Mouse (Mus musculus) lung, postnatal 14 days (tissue): Measurements from ENCODE around the gene B3gnt8.
A peak's percentile ranks its signal among the peaks of the same experiment; 100 is the strongest.

ENCODE experiments used
- DNase-seq: peaks from one replicate; pipeline ENCODE4 v3.0.0; 2021

Gene B3gnt8

DNA sequence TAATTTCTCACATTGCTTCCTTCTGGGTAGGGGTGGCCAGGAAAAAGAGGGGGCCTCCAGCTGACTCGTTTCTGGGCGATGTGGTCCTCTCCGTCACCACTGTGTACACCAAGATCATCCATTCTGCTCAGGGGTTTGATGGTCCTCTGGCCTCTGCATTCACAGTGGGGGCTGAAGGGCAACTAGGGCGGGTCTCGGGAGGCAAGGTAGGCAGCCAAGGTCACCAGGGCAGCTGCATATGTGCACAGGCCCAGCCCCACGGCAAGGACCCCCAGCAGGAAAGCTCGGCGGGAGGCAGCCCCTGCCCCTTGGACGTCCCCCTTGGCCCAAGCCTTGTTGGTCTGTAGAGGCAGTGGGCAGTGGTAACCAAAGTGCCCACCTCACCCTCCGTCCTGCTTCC, 42.7 kb downstream of the B3gnt8 start:
- DNase-seq: no peak

DNA sequence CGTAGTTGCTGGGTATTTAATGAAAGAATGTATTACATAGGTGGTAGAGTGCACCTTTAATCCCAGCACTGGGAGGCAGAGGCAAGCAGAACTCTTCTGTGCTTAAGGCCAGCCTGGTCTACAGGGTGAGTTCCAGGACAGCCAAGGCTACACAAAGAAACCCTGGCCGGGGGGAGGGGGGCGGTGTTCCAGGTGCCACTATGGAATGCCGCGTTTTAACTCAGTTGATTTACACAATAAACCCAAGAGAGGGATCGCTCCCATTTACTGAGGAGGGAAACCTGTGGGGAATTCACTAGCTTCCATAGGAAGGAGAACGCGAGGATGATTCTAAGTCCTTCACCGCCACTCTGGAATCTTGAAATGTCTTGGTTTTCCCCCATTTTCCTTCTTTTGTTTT, 43.2 kb downstream of the B3gnt8 start:
- DNase-seq: no peak

DNA sequence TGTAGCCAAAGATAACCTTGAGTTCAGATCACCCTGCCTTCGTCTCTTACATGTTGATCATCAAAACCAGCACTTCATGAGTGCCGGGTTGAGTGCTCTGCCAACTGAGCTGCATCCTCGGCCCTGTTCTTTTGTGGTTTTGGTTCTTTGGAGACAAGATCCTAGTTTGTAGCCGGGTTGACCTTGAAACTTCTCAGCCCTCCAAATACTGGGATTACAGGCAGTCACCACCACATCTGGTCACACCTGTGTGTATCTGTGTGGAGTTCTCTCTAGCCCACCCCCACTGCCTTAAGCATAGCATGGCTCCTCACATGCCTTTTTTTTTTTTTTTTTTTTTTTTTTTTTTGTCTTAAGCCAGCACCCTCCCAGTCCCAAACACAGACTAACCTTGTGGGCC, 43.6 kb downstream of the B3gnt8 start:
- no peak for DNase-seq

DNA sequence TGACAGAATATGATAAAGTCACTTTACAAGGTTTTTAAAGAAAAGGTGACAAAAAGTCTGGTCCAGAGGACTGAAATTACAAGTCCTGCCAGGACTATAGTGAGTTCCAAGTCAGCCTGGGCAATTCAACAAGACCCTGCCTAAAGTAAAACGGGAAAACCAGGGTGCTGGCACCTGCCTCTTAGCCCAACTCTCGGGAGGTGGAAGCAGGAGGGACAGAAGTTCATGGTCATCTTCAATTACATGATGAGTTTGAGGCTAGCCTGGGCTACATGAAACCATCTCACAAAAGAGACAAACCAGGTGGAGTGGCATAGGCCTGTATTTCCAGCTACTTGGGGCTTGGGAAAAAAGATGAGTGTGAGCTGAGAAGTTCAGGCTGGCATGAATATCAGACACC, 45.2 kb downstream of the B3gnt8 start:
- DNase-seq: no peak

DNA sequence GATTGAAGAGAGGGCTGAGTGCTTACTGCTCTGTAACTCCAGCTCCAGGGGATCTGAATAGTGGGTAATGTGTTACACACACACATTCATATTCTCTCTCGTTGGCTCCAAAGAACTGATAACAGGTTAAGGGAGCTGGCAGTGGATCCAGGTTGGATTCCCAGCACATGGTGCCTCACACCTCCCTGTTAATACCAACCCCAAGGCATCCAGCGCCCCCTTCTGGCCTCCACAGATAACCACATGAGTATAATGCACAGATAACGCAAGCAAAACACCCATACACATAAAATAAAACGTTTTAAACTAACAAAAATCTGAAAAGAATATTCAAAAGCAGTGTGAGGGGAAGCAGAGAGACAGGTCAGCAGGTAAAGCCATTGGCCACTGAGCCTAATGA, 46.0 kb downstream of the B3gnt8 start:
- DNase-seq: no peak

DNA sequence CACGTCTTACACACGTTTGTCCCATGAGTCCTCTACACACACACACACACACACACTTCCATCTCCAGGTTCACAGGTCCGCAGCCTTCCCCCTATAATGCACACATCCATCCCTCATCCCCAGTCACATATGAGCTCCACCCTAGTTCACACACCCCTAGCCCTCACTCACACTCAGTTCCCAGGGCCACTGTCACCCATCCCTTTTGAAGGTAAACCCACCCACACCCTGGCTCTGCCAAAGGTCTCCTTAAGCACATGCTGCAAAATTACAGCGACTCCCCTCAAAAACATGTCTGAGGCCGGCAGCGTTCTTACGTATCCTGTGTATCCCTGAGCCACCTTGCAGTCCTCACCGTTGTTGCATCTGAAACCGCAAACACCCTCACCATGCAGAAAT, 47.8 kb downstream of the B3gnt8 start:
- DNase-seq: no peak

DNA sequence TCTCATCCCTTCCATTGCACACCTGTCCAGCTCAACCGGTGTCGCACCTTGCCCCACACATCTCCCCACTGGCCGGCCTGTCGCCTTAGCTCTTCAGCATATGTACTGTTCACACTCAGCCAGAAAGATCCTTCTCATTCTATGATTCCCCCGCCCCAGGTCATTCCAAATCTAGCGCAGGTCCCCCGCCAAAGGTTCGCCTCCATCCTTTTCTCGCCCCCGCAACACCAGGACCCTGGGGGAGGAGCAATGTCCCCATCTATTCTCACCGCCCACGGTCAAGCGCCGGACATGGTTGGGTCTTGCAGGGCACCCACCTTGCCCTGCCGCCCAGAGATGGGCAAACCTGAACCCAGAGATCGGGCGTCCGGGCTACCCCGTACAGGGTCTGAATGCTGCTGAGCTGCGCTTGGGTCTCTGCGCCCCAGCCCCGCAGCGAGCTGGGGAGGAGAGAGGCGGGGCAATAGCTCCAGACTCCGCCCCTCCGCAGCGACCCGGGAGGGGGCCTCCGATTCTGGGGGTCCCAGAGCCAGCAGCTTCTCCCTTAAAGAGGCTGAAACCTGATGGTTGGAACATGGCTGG, 48.4 kb downstream of the B3gnt8 start, which contains the start of gene Tmem91:
TSS of gene Tmem91 (minus strand) at position 448 of the 582 bp plus-strand sequence.
- DNase-seq: no peak

DNA sequence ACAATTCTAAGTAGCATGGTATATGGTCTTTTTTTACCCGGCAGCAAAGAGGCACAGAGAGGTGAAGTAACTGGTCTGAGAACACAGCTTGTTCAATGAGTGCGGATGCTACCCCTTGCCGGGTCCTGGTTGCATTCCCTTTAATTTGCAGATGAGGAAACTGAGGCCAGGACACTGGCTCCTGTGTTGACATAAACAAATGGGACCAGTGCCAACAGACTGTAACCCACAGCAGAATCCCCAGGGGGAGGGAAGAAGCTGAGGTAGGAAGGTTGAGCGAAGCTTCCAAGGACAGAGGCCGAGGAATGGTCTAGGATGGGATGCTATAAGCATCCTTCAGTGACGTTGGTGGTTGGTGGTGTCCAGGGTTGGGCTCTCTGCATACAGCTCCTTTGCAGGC, 49.0 kb downstream of the B3gnt8 start:
- no peak for DNase-seq

DNA sequence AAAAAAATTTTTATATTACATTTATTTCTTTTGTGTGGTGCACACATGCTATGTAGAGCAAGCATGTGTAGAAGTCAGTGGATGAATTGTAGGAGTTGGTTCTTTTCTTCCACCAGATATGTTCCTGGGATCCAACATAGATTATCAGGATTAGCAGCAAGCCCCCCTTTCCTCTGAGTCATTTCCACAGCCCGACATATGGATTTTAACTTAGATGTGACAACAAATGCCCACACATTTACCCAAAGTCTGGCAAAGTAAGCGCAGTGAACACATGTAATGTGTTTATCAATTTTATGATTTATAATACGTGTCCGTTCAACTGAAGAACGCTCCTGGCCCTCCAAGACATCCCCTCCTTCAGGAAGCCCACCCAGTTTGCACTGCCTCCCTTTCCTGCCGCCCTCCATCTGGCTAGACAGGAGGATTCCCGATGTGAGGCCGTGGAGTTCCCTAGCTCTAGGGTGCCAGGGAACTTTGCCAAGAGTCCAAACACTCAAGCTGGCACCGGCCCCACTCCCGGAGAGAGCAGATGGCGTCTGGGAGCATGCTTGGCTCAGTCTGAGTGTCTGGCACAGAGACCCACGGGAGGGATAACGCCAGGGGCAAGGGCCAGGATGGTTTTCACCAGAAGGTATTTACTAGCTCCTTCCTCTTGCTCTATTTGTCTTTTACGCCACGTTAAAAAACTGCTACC, 49.8 kb downstream of the B3gnt8 start:
- peak; percentile 93 for DNase-seq

DNA sequence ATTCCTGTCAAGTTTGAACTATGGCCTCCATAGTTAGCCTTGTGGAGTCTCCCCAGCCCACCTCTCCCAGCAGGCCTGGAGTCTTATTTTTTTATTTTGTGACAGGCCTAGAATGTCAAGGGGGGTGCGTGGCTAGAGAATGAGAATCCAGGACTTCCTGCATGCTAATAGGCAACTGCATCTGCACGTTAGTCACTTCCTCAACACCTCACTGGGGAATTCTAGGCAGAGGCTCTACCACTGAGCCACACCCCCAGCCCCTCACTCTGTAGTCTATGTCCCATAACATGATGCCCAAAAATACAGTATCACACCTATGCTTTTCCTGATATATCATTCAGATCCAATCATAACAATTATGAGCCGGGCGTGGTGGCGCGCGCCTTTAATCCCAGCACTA, 50.6 kb downstream of the B3gnt8 start:
- DNase-seq: no peak

DNA sequence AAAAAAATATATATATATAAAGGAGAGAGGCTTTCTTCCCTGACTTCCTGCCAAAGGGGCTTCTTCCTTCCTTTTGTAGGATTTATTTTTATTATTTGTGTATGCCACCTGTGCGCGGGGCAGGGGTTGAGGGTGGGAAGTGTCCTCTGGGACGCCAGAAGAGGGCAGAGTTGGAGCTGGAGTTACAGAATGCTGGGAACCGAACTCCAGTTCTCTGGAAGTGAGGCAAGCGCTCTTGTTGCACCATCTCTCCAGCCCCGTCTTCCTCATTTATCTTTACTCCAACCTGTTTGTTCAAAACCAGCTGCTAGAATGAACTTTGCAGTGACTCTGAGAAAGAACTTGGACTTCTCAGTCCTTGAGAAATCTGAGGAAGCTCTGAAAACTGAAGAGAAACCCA, 53.5 kb downstream of the B3gnt8 start:
- DNase-seq: no peak

DNA sequence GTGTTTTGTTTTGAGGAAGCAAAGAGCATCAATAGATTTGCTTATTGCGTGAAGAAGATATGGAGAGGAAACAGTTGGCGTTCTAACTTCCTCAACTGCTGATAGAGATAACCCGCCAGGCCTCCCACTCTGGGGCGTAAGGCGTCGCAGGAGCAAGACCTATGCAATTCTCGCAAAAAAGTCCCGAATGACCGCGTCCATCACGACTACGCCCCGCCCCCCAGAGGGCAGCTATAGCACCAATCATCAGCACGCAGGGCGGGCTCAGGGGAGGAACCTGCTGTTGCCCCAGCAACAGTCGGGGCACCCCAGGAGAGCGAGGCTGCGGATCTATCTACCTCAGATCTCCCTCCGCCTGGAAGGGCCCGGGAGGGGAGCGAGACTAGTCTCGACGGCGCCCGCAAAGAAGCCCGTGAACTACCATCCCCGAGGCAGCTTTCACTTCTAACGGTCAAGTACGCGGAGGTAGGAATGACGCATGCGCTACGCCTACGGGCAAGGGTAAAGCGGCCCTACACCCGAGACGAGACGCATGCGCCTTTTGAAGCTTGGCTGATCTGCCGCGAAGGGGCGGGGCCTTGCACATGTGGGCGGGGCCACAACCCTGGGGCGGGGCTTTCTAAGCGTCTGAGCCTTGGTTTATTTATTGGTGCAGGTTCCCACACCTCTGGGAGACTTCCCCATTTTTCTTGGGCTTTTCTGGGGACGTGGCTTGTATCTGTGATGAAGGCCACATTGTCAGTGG, 54.2 kb downstream of the B3gnt8 start, which contains the start of gene B9d2:
TSS of gene B9d2 (plus strand) at position 267 of the 745 bp plus-strand sequence.
- DNase-seq: peak; percentile 98

DNA sequence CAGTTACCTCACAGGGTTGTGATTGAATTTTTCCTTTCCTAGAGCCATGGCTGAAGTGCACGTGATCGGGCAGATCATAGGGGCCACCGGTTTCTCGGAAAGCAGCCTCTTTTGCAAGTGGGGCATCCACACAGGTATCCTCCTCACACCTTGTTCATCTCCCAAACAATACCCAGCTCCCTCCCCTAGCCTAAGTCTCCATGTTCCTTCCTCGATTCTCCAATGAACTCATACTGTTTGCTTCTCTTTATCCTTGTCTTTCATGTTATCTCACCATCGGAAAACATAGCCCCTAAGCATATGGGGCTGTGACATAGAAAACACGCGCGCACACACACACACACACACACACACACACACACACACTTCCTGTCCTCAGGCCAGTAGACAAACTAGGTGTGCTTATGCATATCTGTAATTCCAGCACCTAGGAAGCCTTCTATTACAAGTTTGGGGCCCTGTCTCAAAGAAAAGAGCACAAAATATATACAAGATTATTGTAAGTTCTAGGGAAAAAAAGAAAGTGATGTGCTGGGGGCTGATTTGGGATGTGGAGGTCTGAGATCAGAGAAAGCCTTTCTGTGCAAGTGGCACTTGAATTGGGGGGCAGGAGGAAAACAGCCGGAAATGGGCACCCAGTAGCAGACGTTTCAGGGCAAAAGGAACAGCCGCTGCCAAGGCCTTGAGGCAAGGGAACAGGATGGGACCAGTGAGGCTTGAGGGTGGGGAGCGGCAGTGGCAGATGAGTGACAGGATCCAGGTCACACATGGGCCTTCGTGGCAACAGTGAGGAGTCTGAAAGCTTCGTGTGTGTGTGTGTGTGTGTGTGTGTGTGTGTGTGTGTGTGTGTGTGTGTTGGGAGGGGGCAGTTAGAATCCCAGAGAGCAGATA, 55.1 kb downstream of the B3gnt8 start:
- DNase-seq: no peak

DNA sequence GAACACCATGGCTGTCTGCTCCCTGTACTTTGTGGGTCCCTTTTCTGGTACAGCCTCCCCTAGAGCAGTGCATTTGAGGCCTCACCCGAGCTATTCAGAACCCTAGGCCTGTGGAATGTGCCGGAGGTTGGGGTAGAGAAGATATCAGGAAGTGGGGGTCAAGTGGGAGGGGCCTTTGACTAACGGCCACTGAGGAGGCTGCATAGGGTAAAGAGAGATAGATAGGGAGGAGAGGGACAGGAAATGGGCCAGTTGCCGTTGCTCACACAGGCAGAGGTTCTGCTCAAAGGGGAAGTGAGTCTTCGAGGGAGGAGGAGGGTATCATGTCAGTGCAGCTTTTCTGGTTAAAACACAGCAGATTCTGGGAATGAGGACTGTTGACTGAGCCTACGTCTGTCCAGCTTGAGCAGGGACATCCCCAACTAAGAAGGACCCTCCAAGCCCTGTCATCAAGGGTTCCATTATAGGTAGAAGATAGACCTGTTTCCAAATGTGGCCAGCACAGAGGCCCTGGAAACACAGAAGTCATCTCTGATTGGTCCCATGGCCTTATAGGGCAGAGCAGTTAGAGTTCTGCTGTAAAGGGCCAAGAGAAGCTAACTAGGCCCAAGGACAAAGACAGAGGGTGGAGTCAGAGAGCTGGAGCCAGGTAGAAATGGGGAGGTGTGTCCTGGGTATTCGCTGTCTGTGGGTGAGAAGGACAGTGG, 57.2 kb downstream of the B3gnt8 start:
- no peak for DNase-seq

DNA sequence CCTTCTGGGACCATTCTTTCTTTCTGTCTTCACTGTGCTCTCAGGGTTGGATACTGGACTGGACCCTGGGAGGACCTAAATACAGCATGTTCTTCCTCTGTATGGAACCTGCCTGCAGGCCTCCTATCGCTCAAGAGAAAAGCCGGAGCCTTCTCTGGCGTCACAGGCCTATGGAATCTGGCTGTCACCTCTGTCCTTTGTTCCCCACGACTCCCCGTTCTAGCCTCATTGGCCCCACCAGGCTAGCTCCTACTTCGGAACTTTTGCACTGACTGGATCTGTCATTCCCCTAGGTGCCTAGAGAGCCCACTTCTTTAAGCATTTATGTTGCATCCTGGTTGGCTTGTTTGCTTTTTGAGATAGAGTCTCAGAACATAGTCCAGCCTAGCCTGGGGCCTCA, 58.2 kb downstream of the B3gnt8 start:
- no peak for DNase-seq
